Mouse (Mus musculus) ES-Bruce4 (cell line): Measurements from ENCODE around the gene Tmem107. TPM values are rescaled to one million over a fixed set of nuclear protein-coding genes. Genes with fewer than 3 reads are reported as not detected.

ENCODE experiments used
- H3K27ac ChIP-seq: 2 replicates; pipeline ENCODE4 v1.5.1; 2012; ENCODE audit warnings: low read length, inconsistent platforms; ENCODE audit not compliant: insufficient read depth
- H3K27me3 ChIP-seq: 2 replicates; pipeline ENCODE4 v1.6.1; 2012; ENCODE audit warnings: mild to moderate bottlenecking, low read length, inconsistent platforms; ENCODE audit not compliant: control insufficient read depth, poor library complexity, insufficient read depth, severe bottlenecking
- H3K36me3 ChIP-seq: 2 replicates; pipeline ENCODE4 v1.6.1; 2012; ENCODE audit warnings: inconsistent platforms, mild to moderate bottlenecking, low read length, moderate library complexity; ENCODE audit not compliant: control insufficient read depth, poor library complexity, insufficient read depth, severe bottlenecking
- H3K4me1 ChIP-seq: one replicate; pipeline ENCODE4 v1.8.1; 2011; ENCODE audit warnings: low read length; ENCODE audit not compliant: control insufficient read depth, insufficient read depth
- H3K4me3 ChIP-seq: 2 replicates; pipeline ENCODE4 v1.5.1; 2011; ENCODE audit warnings: low read depth, mild to moderate bottlenecking, low read length
- H3K9ac ChIP-seq: 2 replicates; pipeline ENCODE4 v1.6.1; 2012; ENCODE audit warnings: low read depth, mild to moderate bottlenecking, inconsistent platforms; ENCODE audit not compliant: poor library complexity, severe bottlenecking
- H3K9me3 ChIP-seq: replicated peaks from 2 replicates; pipeline ENCODE4 v1.6.1; 2012; ENCODE audit warnings: mild to moderate bottlenecking, low read length, inconsistent platforms; ENCODE audit not compliant: control insufficient read depth, poor library complexity, insufficient read depth, severe bottlenecking
- CTCF ChIP-seq: IDR thresholded peaks from one replicate; pipeline ENCODE4 v1.8.1; 2011; ENCODE audit warnings: low read depth, low read length
- EP300 ChIP-seq: IDR thresholded peaks from 2 replicates; pipeline ENCODE4 v1.6.1; 2011; ENCODE audit warnings: low read depth, low read length; ENCODE audit not compliant: insufficient read depth
- POLR2A ChIP-seq: IDR thresholded peaks from one replicate; pipeline ENCODE4 v1.8.1; 2011; ENCODE audit warnings: low read length; ENCODE audit not compliant: insufficient read depth
- polyA plus RNA-seq: library from polyadenylated mRNA; stranded (reverse); fragments of >200 nt; gene quantifications from 2 replicates; pipeline ENCODE4 v1.2.4, GENCODE M21; 2011; ENCODE audit warnings: low read depth; ENCODE audit not compliant: missing spikeins, insufficient read depth, insufficient read length

Tmem107 gene
- polyA plus RNA-seq, 1 experiment: 17.1 TPM

DNA sequence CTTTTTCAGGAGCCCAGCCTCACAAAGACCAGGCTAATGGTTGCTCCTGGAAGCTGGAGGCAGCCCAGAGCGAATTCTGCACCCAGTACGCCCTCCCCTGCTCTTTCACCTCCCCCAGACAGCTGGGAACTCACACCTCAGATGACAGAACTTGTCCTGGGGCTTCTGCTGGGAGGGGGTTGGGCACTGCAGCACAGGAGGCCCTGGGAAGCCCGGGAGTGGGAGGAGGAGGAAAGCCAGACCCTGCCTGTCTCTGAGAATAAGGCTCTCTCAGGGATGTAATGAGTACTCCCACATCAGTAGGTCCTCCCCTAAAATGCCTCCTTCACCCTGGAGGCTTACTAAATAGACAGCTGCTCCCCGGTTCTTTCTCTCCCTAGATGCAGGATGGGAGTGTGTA lies 16.5 kb downstream of the Tmem107 start:
- TF ChIP-seq CTCF: no peak
- no peak for TF ChIP-seq POLR2A
- TF ChIP-seq EP300: no peak
- Histone ChIP-seq H3K27ac (no peak overlapping the region), H3K4me3 (no peak overlapping the region), H3K9ac (no peak overlapping the region; the same call in 1 of the 2 replicates), H3K4me1 (peaks cover 2% of the 10 kb centered on the region), H3K9me3 (0 out of 2 replicates have a peak, but pooled peaks cover 2% of the 10 kb centered on the region), H3K27me3 (no peaks in the 10 kb centered on the region), H3K36me3 (peaks cover 8% of the 10 kb centered on the region)

DNA sequence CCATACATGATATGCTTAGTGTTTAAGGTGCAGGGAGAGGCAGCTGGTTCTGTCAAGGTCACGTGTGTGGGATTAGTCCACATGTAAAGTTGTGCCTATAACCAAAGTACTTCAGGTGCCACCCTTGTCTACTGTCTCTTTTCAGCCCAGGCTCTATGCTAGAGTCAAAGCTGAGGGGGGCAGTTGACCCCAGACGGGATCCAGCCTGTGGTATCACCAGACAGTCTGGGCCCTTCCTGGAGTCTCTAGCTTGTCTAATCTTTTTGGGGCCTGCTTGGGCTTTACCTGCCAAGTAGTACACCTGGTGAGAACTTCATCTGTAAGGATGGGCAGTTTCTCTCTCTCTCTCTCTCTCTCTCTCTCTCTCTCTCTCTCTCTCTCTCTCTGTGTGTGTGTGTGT lies 17.0 kb downstream of the Tmem107 start:
- TF ChIP-seq EP300: no peak
- no peak for TF ChIP-seq CTCF
- TF ChIP-seq POLR2A: no peak
- Histone ChIP-seq H3K4me1 (peaks cover 2% of the 10 kb centered on the region), H3K9me3 (0 out of 2 replicates have a peak, but pooled peaks cover 2% of the 10 kb centered on the region), H3K27ac (no peak overlapping the region), H3K27me3 (no peaks in the 10 kb centered on the region), H3K36me3 (peaks cover 10% of the 10 kb centered on the region), H3K4me3 (no peak overlapping the region), H3K9ac (peak overlapping the region; percentile 91; the same call in 1 of the 2 replicates)

- H3K4me3 ChIP-seq: peak within 1 kb of the TSS; percentile 90
- 0 out of 2 replicates have a peak, but pooled peaks cover 2% of the 10 kb centered on the region for H3K9me3 ChIP-seq
- H3K27ac ChIP-seq: no peak within 1 kb of the TSS
- TF ChIP-seq POLR2A (peak; percentile 12), CTCF (no peak)
- H3K9ac ChIP-seq: peak within 1 kb of the TSS; percentile 91
- H3K27me3 ChIP-seq: no peaks in the 10 kb centered on the region
- H3K4me1 ChIP-seq: peaks cover 2% of the 10 kb centered on the region
- H3K36me3 ChIP-seq: peaks cover 13% of the 10 kb centered on the region
These were observed 17.7 kb downstream of the Tmem107 start, which contains the start of gene Vamp2 for GRCm38 (mm10) chr11:69088103-69088855. Vamp2 (plus strand) TSS chr11:69088490.

- no peaks in the 10 kb centered on the region for H3K9me3 ChIP-seq
- H3K27me3 ChIP-seq: no peaks in the 10 kb centered on the region
- peak overlapping the region; percentile 91 for H3K9ac ChIP-seq
- TF ChIP-seq EP300 (no peak), POLR2A (no peak), CTCF (no peak)
- peaks cover 13% of the 10 kb centered on the region for H3K36me3 ChIP-seq
- H3K4me3 ChIP-seq: peak overlapping the region; percentile 90
- H3K27ac ChIP-seq: no peak overlapping the region
- H3K4me1 ChIP-seq: peaks cover 2% of the 10 kb centered on the region
These were observed 18.4 kb downstream of the Tmem107 start for GRCm38 (mm10) chr11:69088856-69089615.

DNA sequence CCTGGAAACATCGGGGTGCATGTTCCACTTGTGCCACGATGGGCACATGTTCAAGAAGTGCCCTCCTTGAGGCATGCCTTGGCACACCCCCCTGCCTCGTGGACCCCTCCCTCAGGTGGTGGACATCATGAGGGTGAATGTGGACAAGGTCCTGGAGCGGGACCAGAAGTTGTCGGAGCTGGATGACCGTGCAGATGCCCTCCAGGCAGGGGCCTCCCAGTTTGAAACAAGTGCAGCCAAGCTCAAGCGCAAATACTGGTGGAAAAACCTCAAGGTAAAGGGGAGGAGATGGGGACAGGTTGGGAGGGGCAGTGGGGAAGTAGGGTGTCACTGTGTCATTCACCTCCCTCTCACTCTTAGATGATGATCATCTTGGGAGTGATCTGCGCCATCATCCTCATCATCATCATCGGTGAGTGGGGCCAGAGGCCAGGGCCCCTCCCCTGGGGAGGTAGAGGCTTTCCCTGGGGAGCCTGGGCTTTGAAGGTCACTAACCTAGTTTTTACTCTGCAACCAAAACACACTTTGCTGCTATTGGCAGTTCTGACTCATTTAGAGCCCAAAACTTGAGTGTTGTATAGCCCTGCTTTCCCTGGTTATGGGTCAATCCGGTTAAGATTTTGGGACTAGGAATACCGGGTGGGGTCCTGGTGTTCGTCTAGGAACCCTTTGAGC lies 19.1 kb downstream of the Tmem107 start:
- H3K36me3 ChIP-seq: peaks cover 13% of the 10 kb centered on the region
- H3K4me1 ChIP-seq: peaks cover 2% of the 10 kb centered on the region
- H3K27ac ChIP-seq: no peak overlapping the region
- H3K9me3 ChIP-seq: no peaks in the 10 kb centered on the region
- no peak for TF ChIP-seq POLR2A
- TF ChIP-seq CTCF: no peak
- no peak for TF ChIP-seq EP300
- peak overlapping the region; percentile 91; the same call in 1 of the 2 replicates for H3K9ac ChIP-seq
- peak overlapping the region; percentile 90 for H3K4me3 ChIP-seq
- no peaks in the 10 kb centered on the region for H3K27me3 ChIP-seq
